Mouse (Mus musculus): ENCODE measurements at regions not wholly inside any gene's neighbourhood (a gene's known extent, or its start where the extent isn't known, plus 50 kb on each side); places are given as distances from the start of the nearest gene placed in this dataset.

GRCm38 (mm10) chr3:74945137-74945536 is 219.7 kb downstream of the Zbbx start:
- no peak for ATAC-seq (ENCODE audit: poor library complexity, severe bottlenecking)

- ATAC-seq (ENCODE audit: poor library complexity, severe bottlenecking) = no peak
Measured at GRCm38 (mm10) chr3:74921210-74921609, 243.6 kb downstream of the Zbbx start.

- ATAC-seq (ENCODE audit: poor library complexity, severe bottlenecking) = no peak
Measured at GRCm38 (mm10) chr3:74920512-74921178, 244.2 kb downstream of the Zbbx start.

- ATAC-seq (ENCODE audit: poor library complexity, severe bottlenecking) = peak; percentile 80
Measured at GRCm38 (mm10) chr3:74904177-74904576, 260.7 kb downstream of the Zbbx start.

Data from megakaryocyte, adult 5-6 weeks (primary cell).